Mouse (Mus musculus) kidney, embryonic 16.5 days (tissue): ENCODE measurements around the gene Wdtc1. TPM values are rescaled to one million over a fixed set of nuclear protein-coding genes. Genes with fewer than 3 reads are reported as not detected.

Experiments used
- ATAC-seq: fragments of 200-750 bp; cut with Nextera tagmentation; 2 replicates; pipeline ENCODE4 v1.8.0; 2017; ENCODE audit warnings: moderate TSS enrichment; ENCODE audit not compliant: low FRiP score, low TSS enrichment
- H3K27ac ChIP-seq: fragments of 300-500 bp; sonication (generic); 2 replicates; pipeline ENCODE4 v1.5.1; 2014; ENCODE audit warnings: low read length
- H3K27me3 ChIP-seq: fragments of 300-500 bp; sonication (generic); 2 replicates; pipeline ENCODE4 v1.6.1; 2014; ENCODE audit warnings: low read length, control low read depth, mixed read lengths; ENCODE audit not compliant: insufficient read depth
- H3K36me3 ChIP-seq: fragments of 300-500 bp; sonication (generic); 2 replicates; pipeline ENCODE4 v1.6.1; 2014; ENCODE audit warnings: low read length, control low read depth, mixed read lengths; ENCODE audit not compliant: insufficient read depth
- H3K4me1 ChIP-seq: fragments of 300-500 bp; sonication (generic); 2 replicates; pipeline ENCODE4 v1.6.1; 2014; ENCODE audit warnings: low read length, control low read depth, mixed read lengths; ENCODE audit not compliant: insufficient read depth
- H3K4me2 ChIP-seq: fragments of 300-500 bp; sonication (generic); replicated peaks from 2 replicates; pipeline ENCODE4 v1.6.1; 2014; ENCODE audit warnings: low read depth, low read length
- H3K4me3 ChIP-seq: fragments of 300-500 bp; sonication (generic); 2 replicates; pipeline ENCODE4 v1.5.1; 2014; ENCODE audit warnings: mild to moderate bottlenecking, low read length
- H3K9ac ChIP-seq: fragments of 300-500 bp; sonication (generic); replicated peaks from 2 replicates; pipeline ENCODE4 v1.6.1; 2014; ENCODE audit warnings: low read length
- H3K9me3 ChIP-seq: fragments of 300-500 bp; sonication (generic); 2 replicates; pipeline ENCODE4 v1.6.1; 2016; ENCODE audit warnings: low read length, control low read depth
- WGBS: fragments of 180-500 bp; shearing (Covaris S2); extraction: QIAGEN DNeasy Blood & Tissue Kit; methylation state at CpG from one replicate; pipeline ENCODE4 v1.1.7; 2014; 5-methylcytosine and 5-hydroxymethylcytosine counted together
- polyA plus RNA-seq: library from polyadenylated mRNA; unstranded; fragments of >200 nt; fragmentation: Nextera tagmentation; extraction: Ambion mirVana; gene quantifications from 2 replicates; pipeline ENCODE4 v1.2.1, GENCODE M21; 2015

The Wdtc1 gene
- polyA plus RNA-seq, 1 experiment from 2014 or later: 12.9 TPM

DNA sequence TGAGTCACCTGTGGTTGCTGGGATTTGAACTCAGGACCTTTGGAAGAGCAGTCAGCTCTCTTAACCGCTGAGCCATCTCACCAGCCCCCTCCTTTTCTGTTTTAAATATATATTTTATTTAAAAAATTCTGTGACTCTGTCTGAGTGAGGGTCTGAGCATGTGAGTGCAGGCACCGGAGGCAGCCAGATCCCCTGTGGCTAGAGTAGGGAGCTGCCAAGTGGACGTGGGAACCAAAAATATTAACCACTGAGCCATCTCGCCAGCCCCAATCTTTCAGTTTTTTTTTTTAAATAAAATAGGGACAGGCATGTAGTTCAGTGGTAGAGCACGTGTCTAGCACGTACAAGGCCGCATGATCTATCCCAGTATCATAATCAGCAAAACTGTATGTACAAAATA lies 48.5 kb downstream of the Wdtc1 start:
- WGBS: 93% methylated on average over 7 of the region's 7 CpGs
- H3K4me2 ChIP-seq: no peak overlapping the region
- ATAC-seq: no peak
- H3K36me3 ChIP-seq: peaks cover 11% of the 10 kb centered on the region; the same call in 1 of the 2 replicates
- H3K27me3 ChIP-seq: no peaks in the 10 kb centered on the region
- no peaks in the 10 kb centered on the region for H3K4me1 ChIP-seq
- no peak overlapping the region for H3K27ac ChIP-seq
- H3K9ac ChIP-seq: no peak overlapping the region
- no peaks in the 10 kb centered on the region for H3K9me3 ChIP-seq
- H3K4me3 ChIP-seq: no peak overlapping the region

DNA sequence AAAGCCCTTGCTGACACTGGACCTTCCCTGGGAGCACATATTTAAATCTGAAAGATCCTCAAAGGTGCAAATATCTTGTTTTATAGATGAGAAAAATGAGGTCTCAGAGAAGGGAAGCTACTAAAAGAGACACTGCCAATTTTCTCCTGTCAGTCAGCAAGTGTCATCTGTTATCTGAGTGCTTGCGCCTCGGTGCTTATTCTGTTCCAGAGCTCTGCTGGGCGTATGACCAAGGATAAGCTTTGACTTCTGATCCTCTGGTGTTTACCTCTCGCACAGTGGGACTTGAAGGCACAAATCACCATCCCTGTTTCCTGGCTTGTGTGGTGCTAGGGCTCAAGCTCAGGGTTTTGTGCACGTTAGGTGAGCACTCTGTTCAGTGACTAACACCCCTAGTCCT lies 50.6 kb downstream of the Wdtc1 start:
- no peak for ATAC-seq
- Histone ChIP-seq H3K27me3 (no peaks in the 10 kb centered on the region), H3K4me1 (peaks cover 13% of the 10 kb centered on the region; the same call in 1 of the 2 replicates), H3K9ac (no peak overlapping the region), H3K4me3 (no peak overlapping the region), H3K27ac (no peak overlapping the region), H3K9me3 (no peaks in the 10 kb centered on the region), H3K4me2 (no peak overlapping the region), H3K36me3 (peaks cover 11% of the 10 kb centered on the region; the same call in 1 of the 2 replicates)
- WGBS: 90% methylated on average over 5 of the region's 5 CpGs

DNA sequence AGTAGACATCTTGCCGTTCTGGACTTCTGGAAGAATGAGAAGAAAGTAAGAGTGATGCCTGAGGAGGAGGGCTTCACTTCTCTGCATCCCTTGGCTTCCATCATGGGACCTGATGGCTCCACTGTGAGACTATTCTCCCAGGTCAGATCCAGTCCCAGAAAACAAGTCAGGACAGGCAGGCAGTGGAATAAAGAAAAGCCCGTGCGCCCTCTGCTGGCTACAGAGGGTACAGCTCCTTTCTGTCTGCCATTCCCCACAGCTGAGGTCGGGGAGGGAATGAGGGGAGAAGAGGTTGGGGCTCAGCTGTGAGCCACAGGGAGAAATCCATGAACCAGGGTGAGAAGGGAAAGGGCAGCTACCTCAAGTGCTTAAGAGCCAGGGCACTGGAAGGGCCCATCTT lies 51.5 kb downstream of the Wdtc1 start:
- no peak overlapping the region for H3K4me3 ChIP-seq
- 22% methylated on average over 4 of the region's 4 CpGs for WGBS
- peaks cover 11% of the 10 kb centered on the region; the same call in 1 of the 2 replicates for H3K36me3 ChIP-seq
- ATAC-seq: no peak
- H3K27ac ChIP-seq: no peak overlapping the region
- H3K9me3 ChIP-seq: no peaks in the 10 kb centered on the region
- peaks cover 13% of the 10 kb centered on the region; the same call in 1 of the 2 replicates for H3K4me1 ChIP-seq
- H3K9ac ChIP-seq: no peak overlapping the region
- H3K27me3 ChIP-seq: no peaks in the 10 kb centered on the region
- no peak overlapping the region for H3K4me2 ChIP-seq

DNA sequence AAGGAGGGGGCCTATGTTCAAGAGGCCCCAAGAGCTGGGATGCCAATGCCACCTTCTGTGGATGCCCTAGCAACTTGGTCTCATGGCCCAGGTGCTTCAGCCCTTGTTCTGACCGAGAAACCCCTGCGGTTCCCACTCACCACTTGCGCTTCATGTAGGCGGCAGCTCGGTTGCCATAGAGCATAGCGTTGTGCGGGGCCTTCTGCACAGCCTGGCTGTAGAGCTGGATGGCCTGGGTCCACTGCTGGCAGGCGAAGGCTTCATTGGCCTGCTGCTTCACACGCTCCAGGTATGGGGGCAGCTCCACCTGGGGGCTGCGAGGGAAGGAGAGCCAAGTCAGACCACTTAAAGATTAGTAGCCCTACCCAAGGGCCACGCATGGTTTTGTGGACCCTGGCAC lies 52.9 kb downstream of the Wdtc1 start:
- Histone ChIP-seq H3K27me3 (no peaks in the 10 kb centered on the region), H3K4me3 (no peak overlapping the region), H3K36me3 (peaks cover 18% of the 10 kb centered on the region; the same call in 1 of the 2 replicates), H3K9ac (no peak overlapping the region), H3K4me2 (no peak overlapping the region), H3K9me3 (no peaks in the 10 kb centered on the region), H3K27ac (no peak overlapping the region), H3K4me1 (peaks cover 13% of the 10 kb centered on the region; the same call in 1 of the 2 replicates)
- WGBS: 93% methylated on average over 11 of the region's 11 CpGs
- ATAC-seq: no peak

DNA sequence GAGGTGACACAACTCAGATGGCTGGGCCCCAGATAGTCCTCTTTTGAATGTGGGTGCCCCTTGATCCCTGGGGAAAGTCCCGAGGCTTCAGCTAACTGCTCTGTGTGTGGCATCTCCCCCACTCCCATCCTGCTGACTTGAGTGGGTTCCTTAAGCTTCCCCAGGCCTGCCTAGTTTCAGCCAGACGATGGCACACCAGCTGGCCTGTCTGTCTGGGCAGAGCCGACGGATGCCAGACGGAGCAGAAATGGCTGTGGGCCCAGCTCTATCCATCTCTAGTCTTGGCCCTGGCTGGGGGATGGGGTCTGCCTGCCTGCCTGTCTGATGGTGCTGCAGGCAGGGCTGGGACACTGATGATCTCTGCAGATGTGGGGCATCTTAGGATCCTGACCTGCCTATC lies 53.6 kb downstream of the Wdtc1 start:
- Histone ChIP-seq H3K4me1 (peaks cover 13% of the 10 kb centered on the region; the same call in 1 of the 2 replicates), H3K4me3 (no peak overlapping the region), H3K36me3 (peaks cover 25% of the 10 kb centered on the region; the same call in 1 of the 2 replicates), H3K27ac (no peak overlapping the region), H3K9me3 (no peaks in the 10 kb centered on the region), H3K27me3 (no peaks in the 10 kb centered on the region), H3K9ac (no peak overlapping the region; the same call in 1 of the 2 replicates), H3K4me2 (no peak overlapping the region)
- no peak for ATAC-seq
- 54% methylated on average over 5 of the region's 5 CpGs for WGBS

DNA sequence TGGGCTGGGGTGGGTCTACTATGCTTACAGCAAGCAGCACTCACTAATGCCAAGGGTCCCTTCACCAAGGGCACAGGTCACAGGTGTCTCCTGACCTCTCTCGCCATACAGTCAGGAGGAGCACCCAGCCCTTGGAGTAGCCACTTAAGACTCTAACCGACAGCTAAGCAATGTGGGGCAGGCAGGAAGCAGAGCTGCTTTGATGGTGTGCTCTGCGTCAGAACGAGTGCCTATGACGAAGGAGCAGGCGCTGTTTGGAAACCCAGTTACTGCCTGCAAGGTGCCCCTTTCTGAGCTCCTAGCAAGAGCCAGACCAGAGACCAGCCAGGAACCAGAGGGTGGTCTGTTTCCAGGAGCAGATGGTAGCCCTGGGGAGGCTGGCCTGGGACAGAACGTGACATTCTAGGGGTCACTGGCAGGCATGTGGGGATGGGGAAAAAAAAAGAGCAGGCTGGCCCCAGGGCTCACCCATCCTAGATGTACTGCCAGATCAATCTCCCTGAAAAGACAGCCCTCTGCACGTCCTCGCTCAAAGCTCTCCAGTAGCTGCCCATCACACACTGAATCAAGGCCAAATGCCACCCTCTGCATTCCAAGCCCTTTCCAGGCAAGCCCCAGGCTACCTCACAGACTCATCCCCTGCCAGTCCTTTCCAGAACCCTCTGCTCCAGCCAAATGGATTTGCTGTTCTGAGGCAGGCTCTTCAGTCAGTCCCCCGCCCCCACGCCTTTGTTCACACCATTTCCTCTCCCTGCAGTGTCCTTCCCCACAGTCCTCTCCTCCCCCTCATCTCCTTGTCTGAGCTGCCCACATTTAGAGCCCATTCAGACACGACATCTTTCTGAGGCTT lies 54.5 kb downstream of the Wdtc1 start:
- ATAC-seq: no peak
- H3K4me2 ChIP-seq: no peak overlapping the region
- 47% methylated on average over 12 of the region's 12 CpGs for WGBS

DNA sequence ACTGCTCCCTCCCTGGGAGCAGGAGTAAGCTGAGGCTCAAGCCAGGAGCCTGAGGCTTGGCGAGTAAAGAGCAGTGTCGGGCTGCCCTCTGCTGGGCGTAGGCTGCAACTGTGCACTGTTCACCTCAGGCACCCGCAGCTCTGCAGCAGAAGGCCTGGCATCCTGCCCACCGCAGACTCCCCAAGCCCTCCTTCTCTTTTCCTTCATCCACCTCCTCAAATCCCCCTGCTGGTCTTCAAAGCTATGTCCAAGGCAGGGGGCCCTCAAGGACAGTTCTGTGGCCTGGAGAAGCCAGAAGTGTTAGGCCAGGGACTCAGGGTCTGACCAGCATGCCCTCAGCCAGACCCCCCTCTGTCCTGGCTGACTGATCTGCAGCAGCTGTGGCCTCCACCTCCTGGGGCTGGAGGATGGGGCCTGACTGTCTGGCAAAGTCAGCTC lies 55.5 kb downstream of the Wdtc1 start:
- Histone ChIP-seq H3K4me1 (peaks cover 29% of the 10 kb centered on the region), H3K27ac (no peak overlapping the region), H3K36me3 (peaks cover 27% of the 10 kb centered on the region; the same call in 1 of the 2 replicates), H3K9me3 (no peaks in the 10 kb centered on the region), H3K27me3 (no peaks in the 10 kb centered on the region), H3K4me2 (no peak overlapping the region), H3K4me3 (no peak overlapping the region), H3K9ac (peak overlapping the region; percentile 27; the same call in 1 of the 2 replicates)
- ATAC-seq: peak; percentile 53; the same call in 1 of the 2 replicates
- WGBS: 0% methylated on average over 5 of the region's 5 CpGs

More for the DNA sequence above, 54.5 kb downstream of the Wdtc1 start:
- no peak overlapping the region for H3K27ac ChIP-seq
- H3K36me3 ChIP-seq: peaks cover 27% of the 10 kb centered on the region; the same call in 1 of the 2 replicates
- H3K4me1 ChIP-seq: peaks cover 19% of the 10 kb centered on the region; the same call in 1 of the 2 replicates
- no peaks in the 10 kb centered on the region for H3K27me3 ChIP-seq
- H3K9me3 ChIP-seq: no peaks in the 10 kb centered on the region
- no peak overlapping the region for H3K4me3 ChIP-seq
- H3K9ac ChIP-seq: 0 out of 2 replicates have a peak overlapping the region, but pooled peaks have one; percentile 27

DNA sequence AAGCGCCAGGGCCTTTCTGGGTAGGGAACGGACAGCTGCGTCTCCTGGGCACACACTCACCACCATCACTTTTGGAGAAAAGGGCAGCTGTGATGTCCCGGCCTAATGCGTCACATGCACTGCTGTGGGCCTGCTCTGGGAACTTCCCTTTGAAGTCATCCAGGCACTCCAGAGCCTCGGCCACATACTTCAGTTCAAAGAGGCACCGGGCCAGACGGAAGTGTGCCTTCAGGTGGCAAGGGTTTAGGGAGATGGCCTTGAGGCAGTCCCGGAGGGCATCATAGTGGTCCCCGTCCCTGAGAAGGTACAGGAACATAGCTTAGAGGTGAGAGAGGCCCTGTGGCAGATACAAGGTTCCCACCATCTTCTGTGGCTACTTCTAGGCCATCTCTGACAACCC lies 55.9 kb downstream of the Wdtc1 start:
- H3K4me3 ChIP-seq: no peak overlapping the region
- no peak overlapping the region for H3K4me2 ChIP-seq
- H3K27me3 ChIP-seq: no peaks in the 10 kb centered on the region
- 68% methylated on average over 10 of the region's 10 CpGs for WGBS
- ATAC-seq: no peak
- no peaks in the 10 kb centered on the region for H3K9me3 ChIP-seq
- H3K36me3 ChIP-seq: peaks cover 27% of the 10 kb centered on the region; the same call in 1 of the 2 replicates
- no peak overlapping the region for H3K9ac ChIP-seq
- peaks cover 33% of the 10 kb centered on the region for H3K4me1 ChIP-seq
- H3K27ac ChIP-seq: no peak overlapping the region

DNA sequence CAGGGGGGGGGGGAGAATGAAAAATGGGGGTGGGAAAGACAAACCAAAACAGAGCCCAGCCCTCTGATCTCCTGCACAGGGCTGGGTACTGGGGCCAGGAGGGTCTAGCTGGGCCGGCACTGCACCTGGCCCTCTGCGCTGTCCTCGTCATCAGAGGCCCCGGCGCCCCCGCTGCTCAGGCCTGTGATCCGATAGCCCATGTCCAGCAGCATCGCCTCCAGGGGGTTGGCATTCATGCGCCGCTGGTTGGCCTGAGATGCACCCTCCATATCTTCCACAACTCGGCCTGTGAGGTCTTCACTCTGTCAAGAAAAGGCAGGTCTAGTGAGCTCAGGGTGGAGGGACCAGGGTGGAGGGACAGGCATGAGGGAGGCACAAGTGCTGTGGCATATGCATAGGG lies 59.2 kb downstream of the Wdtc1 start:
- no peak for ATAC-seq
- H3K4me3 ChIP-seq: no peak overlapping the region
- H3K9ac ChIP-seq: peak overlapping the region; percentile 22
- peak overlapping the region; percentile 57 for H3K27ac ChIP-seq
- 50% methylated on average over 11 of the region's 11 CpGs for WGBS
- H3K27me3 ChIP-seq: no peaks in the 10 kb centered on the region
- H3K9me3 ChIP-seq: no peaks in the 10 kb centered on the region
- peaks cover 16% of the 10 kb centered on the region; the same call in 1 of the 2 replicates for H3K36me3 ChIP-seq
- peaks cover 36% of the 10 kb centered on the region for H3K4me1 ChIP-seq
- 0 out of 2 replicates have a peak overlapping the region, but pooled peaks have one; percentile 14 for H3K4me2 ChIP-seq
